Mouse (Mus musculus): ENCODE data around the gene Ramac. TPM values are rescaled to one million over a fixed set of nuclear protein-coding genes. Genes with fewer than 3 reads are reported as not detected.

Ramac gene
- polyA plus RNA-seq, 1 experiment from 2014 or later: 113 TPM

- 0 out of 2 replicates have a peak, but pooled peaks cover under 1% of the 10 kb centered on the region for H3K4me1 ChIP-seq (replicated peaks)
- H3K27me3 ChIP-seq (ENCODE audit: insufficient read depth, poor library complexity, severe bottlenecking): no peaks in the 10 kb centered on the region
- 72% methylated on average over 9 of the region's 9 CpGs for WGBS
- no peaks in the 10 kb centered on the region for H3K9me3 ChIP-seq
- DNase-seq (ENCODE audit: low spot score): no peak
- no peak overlapping the region for H3K4me3 ChIP-seq
- no peak overlapping the region for H3K27ac ChIP-seq
- H3K36me3 ChIP-seq: no peaks in the 10 kb centered on the region
These were observed 27.3 kb upstream of the Ramac start for GRCm38 (mm10) chr7:81735300-81736048.

GRCm38 (mm10) chr7:81738720-81739385, 23.9 kb upstream of the Ramac start:
- 84% methylated on average over 8 of the region's 8 CpGs for WGBS

GRCm38 (mm10) chr7:81740010-81740409, 22.7 kb upstream of the Ramac start:
- H3K9me3 ChIP-seq: no peaks in the 10 kb centered on the region
- H3K27ac ChIP-seq: no peak overlapping the region
- no peaks in the 10 kb centered on the region for H3K27me3 ChIP-seq (ENCODE audit: insufficient read depth, poor library complexity, severe bottlenecking)
- H3K4me3 ChIP-seq: no peak overlapping the region
- H3K4me1 ChIP-seq (replicated peaks): no peaks in the 10 kb centered on the region
- DNase-seq (ENCODE audit: low spot score): no peak
- H3K36me3 ChIP-seq: no peaks in the 10 kb centered on the region
- WGBS: 91% methylated on average over 7 of the region's 7 CpGs

More at GRCm38 (mm10) chr7:81738720-81739385, 23.9 kb upstream of the Ramac start:
- no peak for DNase-seq (ENCODE audit: low spot score)
- Histone ChIP-seq H3K27ac (no peak overlapping the region), H3K4me1 (replicated peaks) (no peaks in the 10 kb centered on the region), H3K27me3 (ENCODE audit: insufficient read depth, poor library complexity, severe bottlenecking) (no peaks in the 10 kb centered on the region), H3K36me3 (no peaks in the 10 kb centered on the region), H3K4me3 (no peak overlapping the region), H3K9me3 (no peaks in the 10 kb centered on the region)

GRCm38 (mm10) chr7:81744145-81744544, 18.6 kb upstream of the Ramac start:
- H3K4me3 ChIP-seq: no peak overlapping the region
- H3K27ac ChIP-seq: no peak overlapping the region
- WGBS: 78% methylated on average over 4 of the region's 4 CpGs
- no peaks in the 10 kb centered on the region for H3K9me3 ChIP-seq
- H3K4me1 ChIP-seq (replicated peaks): no peaks in the 10 kb centered on the region
- no peak for DNase-seq (ENCODE audit: low spot score)
- H3K36me3 ChIP-seq: no peaks in the 10 kb centered on the region
- no peaks in the 10 kb centered on the region for H3K27me3 ChIP-seq (ENCODE audit: insufficient read depth, poor library complexity, severe bottlenecking)

- Histone ChIP-seq H3K27me3 (ENCODE audit: insufficient read depth, poor library complexity, severe bottlenecking) (no peaks in the 10 kb centered on the region), H3K36me3 (no peaks in the 10 kb centered on the region), H3K27ac (no peak overlapping the region), H3K4me3 (no peak overlapping the region), H3K9me3 (no peaks in the 10 kb centered on the region), H3K4me1 (replicated peaks) (no peaks in the 10 kb centered on the region)
- DNase-seq (ENCODE audit: low spot score): no peak
- WGBS: 84% methylated on average over 3 of the region's 3 CpGs
These were observed 14.8 kb upstream of the Ramac start for GRCm38 (mm10) chr7:81747956-81748355.

GRCm38 (mm10) chr7:81763110-81763845, 553 bp downstream of the Ramac start:
- peak overlapping the region; percentile 92 for H3K27ac ChIP-seq
- DNase-seq (ENCODE audit: low spot score): peak; percentile 41
- no peaks in the 10 kb centered on the region for H3K36me3 ChIP-seq
- no peaks in the 10 kb centered on the region for H3K27me3 ChIP-seq (ENCODE audit: insufficient read depth, poor library complexity, severe bottlenecking)
- 2% methylated on average over 60 of the region's 60 CpGs for WGBS
- peaks cover 22% of the 10 kb centered on the region for H3K4me1 ChIP-seq (replicated peaks)
- no peaks in the 10 kb centered on the region for H3K9me3 ChIP-seq
- H3K4me3 ChIP-seq: peak overlapping the region; percentile 90

GRCm38 (mm10) chr7:81772786-81773539, 10.2 kb downstream of the Ramac start:
- 85% methylated on average over 10 of the region's 10 CpGs for WGBS
- no peak for DNase-seq (ENCODE audit: low spot score)
- H3K9me3 ChIP-seq: no peaks in the 10 kb centered on the region; the same call in 1 of the 2 replicates
- no peaks in the 10 kb centered on the region for H3K27me3 ChIP-seq (ENCODE audit: insufficient read depth, poor library complexity, severe bottlenecking)
- H3K27ac ChIP-seq: no peak overlapping the region
- H3K4me1 ChIP-seq (replicated peaks): no peaks in the 10 kb centered on the region
- peaks cover 26% of the 10 kb centered on the region; the same call in 1 of the 2 replicates for H3K36me3 ChIP-seq
- no peak overlapping the region for H3K4me3 ChIP-seq

- no peak overlapping the region for H3K27ac ChIP-seq
- whole genome bisulfite sequencing: 86% methylated on average over 5 of the region's 5 CpGs
- H3K4me1 ChIP-seq (replicated peaks): no peaks in the 10 kb centered on the region
- H3K4me3 ChIP-seq: no peak overlapping the region
- H3K27me3 ChIP-seq (ENCODE audit: insufficient read depth, poor library complexity, severe bottlenecking): no peaks in the 10 kb centered on the region
- no peak for DNase-seq (ENCODE audit: low spot score)
- peaks cover 4% of the 10 kb centered on the region for H3K9me3 ChIP-seq
- H3K36me3 ChIP-seq: peaks cover 36% of the 10 kb centered on the region
These were observed 12.6 kb downstream of the Ramac start for GRCm38 (mm10) chr7:81775325-81775724.

GRCm38 (mm10) chr7:81777667-81778218, 15.0 kb downstream of the Ramac start:
- Histone ChIP-seq H3K27ac (no peak overlapping the region), H3K36me3 (peaks cover 52% of the 10 kb centered on the region), H3K4me3 (no peak overlapping the region), H3K9me3 (peaks cover 10% of the 10 kb centered on the region), H3K27me3 (ENCODE audit: insufficient read depth, poor library complexity, severe bottlenecking) (no peaks in the 10 kb centered on the region), H3K4me1 (replicated peaks) (no peaks in the 10 kb centered on the region)
- 83% methylated on average over 10 of the region's 10 CpGs for WGBS
- no peak for DNase-seq (ENCODE audit: low spot score)

- Histone ChIP-seq H3K27ac (peak overlapping the region; percentile 96), H3K36me3 (peaks cover 36% of the 10 kb centered on the region), H3K27me3 (ENCODE audit: insufficient read depth, poor library complexity, severe bottlenecking) (no peaks in the 10 kb centered on the region), H3K4me3 (peak overlapping the region; percentile 70), H3K4me1 (replicated peaks) (peaks cover 16% of the 10 kb centered on the region), H3K9me3 (no peaks in the 10 kb centered on the region)
- 7% methylated on average over 5 of the region's 5 CpGs for WGBS
- DNase-seq (ENCODE audit: low spot score): peak; percentile 11
These were observed 25.8 kb downstream of the Ramac start for GRCm38 (mm10) chr7:81788536-81788935.

- no peaks in the 10 kb centered on the region for H3K9me3 ChIP-seq
- peak; percentile 89 for DNase-seq (ENCODE audit: low spot score)
- peaks cover 16% of the 10 kb centered on the region for H3K4me1 ChIP-seq (replicated peaks)
- peak within 1 kb of the TSS; percentile 96 for H3K27ac ChIP-seq
- WGBS: under 1% methylated on average over 38 of the region's 38 CpGs
- H3K4me3 ChIP-seq: peak within 1 kb of the TSS; percentile 70
- no peaks in the 10 kb centered on the region for H3K27me3 ChIP-seq (ENCODE audit: insufficient read depth, poor library complexity, severe bottlenecking)
- peaks cover 43% of the 10 kb centered on the region for H3K36me3 ChIP-seq
These were observed 26.5 kb downstream of the Ramac start, which contains the start of gene 3110040N11Rik for GRCm38 (mm10) chr7:81789095-81789757. TSS of gene 3110040N11Rik (minus strand) at chr7:81789478.

All from hindbrain, embryonic 10.5 days (tissue).